Mouse (Mus musculus): ENCODE results near the gene Izumo1r. TPM values are rescaled to one million over a fixed set of nuclear protein-coding genes. Genes with fewer than 3 reads are reported as not detected.

The Izumo1r gene
- polyA plus RNA-seq, 1 experiment from 2014 or later, result not detected

- H3K4me1 ChIP-seq (ENCODE audit: control insufficient read depth, insufficient read depth, low read length), result no peaks in the 10 kb centered on the region; the same call in 1 of the 2 replicates
Measured at GRCm38 (mm10) chr9:14846428-14846827, 57.3 kb downstream of the Izumo1r start.

GRCm38 (mm10) chr9:14843901-14844300 lies 59.8 kb downstream of the Izumo1r start:
- no peak overlapping the region for H3K4me2 ChIP-seq (ENCODE audit: low read length)
- H3K27ac ChIP-seq (ENCODE audit: low read length), result no peak overlapping the region
- H3K9ac ChIP-seq (ENCODE audit: low read depth, low read length), result no peak overlapping the region
- no peaks in the 10 kb centered on the region; the same call in 1 of the 2 replicates for H3K4me1 ChIP-seq (ENCODE audit: control insufficient read depth, insufficient read depth, low read length)
- no peak overlapping the region for H3K4me3 ChIP-seq (ENCODE audit: low read depth, low read length)
- WGBS, result 97% methylated on average over 3 of the region's 3 CpGs
- no peaks in the 10 kb centered on the region for H3K9me3 ChIP-seq (replicated peaks; ENCODE audit: control insufficient read depth, low read length, poor library complexity, severe bottlenecking)
- no peaks in the 10 kb centered on the region for H3K36me3 ChIP-seq (ENCODE audit: control insufficient read depth, insufficient read depth, low read length)
- ATAC-seq, result no peak
- no peaks in the 10 kb centered on the region for H3K27me3 ChIP-seq (ENCODE audit: control insufficient read depth, insufficient read depth, low read depth, low read length)

More at GRCm38 (mm10) chr9:14846428-14846827, 57.3 kb downstream of the Izumo1r start:
- no peak overlapping the region for H3K4me2 ChIP-seq (ENCODE audit: low read length)
- 51% methylated on average over 5 of the region's 5 CpGs for WGBS
- ATAC-seq, result no peak
- no peak overlapping the region for H3K4me3 ChIP-seq (ENCODE audit: low read depth, low read length)
- H3K9ac ChIP-seq (ENCODE audit: low read depth, low read length), result no peak overlapping the region
- no peaks in the 10 kb centered on the region for H3K36me3 ChIP-seq (ENCODE audit: control insufficient read depth, insufficient read depth, low read length)
- no peaks in the 10 kb centered on the region for H3K27me3 ChIP-seq (ENCODE audit: control insufficient read depth, insufficient read depth, low read depth, low read length)
- no peaks in the 10 kb centered on the region for H3K9me3 ChIP-seq (replicated peaks; ENCODE audit: control insufficient read depth, low read length, poor library complexity, severe bottlenecking)
- no peak overlapping the region for H3K27ac ChIP-seq (ENCODE audit: low read length)

- H3K4me2 ChIP-seq (ENCODE audit: low read length), result no peak overlapping the region
- no peak overlapping the region for H3K4me3 ChIP-seq (ENCODE audit: low read depth, low read length)
- no peaks in the 10 kb centered on the region for H3K36me3 ChIP-seq (ENCODE audit: control insufficient read depth, insufficient read depth, low read length)
- H3K9me3 ChIP-seq (replicated peaks; ENCODE audit: control insufficient read depth, low read length, poor library complexity, severe bottlenecking), result no peaks in the 10 kb centered on the region
- H3K27ac ChIP-seq (ENCODE audit: low read length), result no peak overlapping the region
- no peak overlapping the region for H3K9ac ChIP-seq (ENCODE audit: low read depth, low read length)
- ATAC-seq, result no peak
- 93% methylated on average over 6 of the region's 6 CpGs for WGBS
- no peaks in the 10 kb centered on the region for H3K27me3 ChIP-seq (ENCODE audit: control insufficient read depth, insufficient read depth, low read depth, low read length)
- no peaks in the 10 kb centered on the region; the same call in 1 of the 2 replicates for H3K4me1 ChIP-seq (ENCODE audit: control insufficient read depth, insufficient read depth, low read length)
Measured at GRCm38 (mm10) chr9:14843311-14843857, 60.4 kb downstream of the Izumo1r start.

- Histone ChIP-seq H3K9ac (ENCODE audit: low read depth, low read length) (no peak overlapping the region), H3K27ac (ENCODE audit: low read length) (no peak overlapping the region), H3K9me3 (replicated peaks; ENCODE audit: control insufficient read depth, low read length, poor library complexity, severe bottlenecking) (no peaks in the 10 kb centered on the region), H3K4me2 (ENCODE audit: low read length) (no peak overlapping the region), H3K4me3 (ENCODE audit: low read depth, low read length) (no peak overlapping the region), H3K36me3 (ENCODE audit: control insufficient read depth, insufficient read depth, low read length) (no peaks in the 10 kb centered on the region), H3K4me1 (ENCODE audit: control insufficient read depth, insufficient read depth, low read length) (no peaks in the 10 kb centered on the region; the same call in 1 of the 2 replicates), H3K27me3 (ENCODE audit: control insufficient read depth, insufficient read depth, low read depth, low read length) (no peaks in the 10 kb centered on the region)
- 77% methylated on average over 10 of the region's 10 CpGs for WGBS
- ATAC-seq, result no peak
Measured at GRCm38 (mm10) chr9:14841878-14842761, 61.6 kb downstream of the Izumo1r start.

- WGBS, result 80% methylated on average over 5 of the region's 5 CpGs
- ATAC-seq, result no peak
Measured at GRCm38 (mm10) chr9:14839970-14840369, 63.8 kb downstream of the Izumo1r start.

GRCm38 (mm10) chr9:14839527-14839926 lies 64.2 kb downstream of the Izumo1r start:
- H3K4me3 ChIP-seq (ENCODE audit: low read depth, low read length), result no peak overlapping the region
- H3K4me2 ChIP-seq (ENCODE audit: low read length), result no peak overlapping the region
- H3K36me3 ChIP-seq (ENCODE audit: control insufficient read depth, insufficient read depth, low read length), result no peaks in the 10 kb centered on the region; the same call in 1 of the 2 replicates
- no peaks in the 10 kb centered on the region; the same call in 1 of the 2 replicates for H3K4me1 ChIP-seq (ENCODE audit: control insufficient read depth, insufficient read depth, low read length)
- WGBS, result 46% methylated on average over 7 of the region's 7 CpGs
- peak; percentile 54; the same call in 1 of the 2 replicates for ATAC-seq
- no peak overlapping the region for H3K27ac ChIP-seq (ENCODE audit: low read length)
- no peaks in the 10 kb centered on the region for H3K27me3 ChIP-seq (ENCODE audit: control insufficient read depth, insufficient read depth, low read depth, low read length)
- H3K9ac ChIP-seq (ENCODE audit: low read depth, low read length), result no peak overlapping the region
- no peaks in the 10 kb centered on the region for H3K9me3 ChIP-seq (replicated peaks; ENCODE audit: control insufficient read depth, low read length, poor library complexity, severe bottlenecking)

More at GRCm38 (mm10) chr9:14839970-14840369, 63.8 kb downstream of the Izumo1r start:
- no peaks in the 10 kb centered on the region; the same call in 1 of the 2 replicates for H3K4me1 ChIP-seq (ENCODE audit: control insufficient read depth, insufficient read depth, low read length)
- no peak overlapping the region for H3K4me3 ChIP-seq (ENCODE audit: low read depth, low read length)
- H3K9me3 ChIP-seq (replicated peaks; ENCODE audit: control insufficient read depth, low read length, poor library complexity, severe bottlenecking), result no peaks in the 10 kb centered on the region
- no peak overlapping the region for H3K27ac ChIP-seq (ENCODE audit: low read length)
- no peak overlapping the region for H3K9ac ChIP-seq (ENCODE audit: low read depth, low read length)
- no peaks in the 10 kb centered on the region for H3K36me3 ChIP-seq (ENCODE audit: control insufficient read depth, insufficient read depth, low read length)
- no peaks in the 10 kb centered on the region for H3K27me3 ChIP-seq (ENCODE audit: control insufficient read depth, insufficient read depth, low read depth, low read length)
- no peak overlapping the region for H3K4me2 ChIP-seq (ENCODE audit: low read length)

Other genes starting within 250 kb of the Izumo1r start
- 0.30 and 0.34 TPM in 2 replicates for gene Piwil4, start 163.2 kb downstream of the Izumo1r start, polyA plus RNA-seq (2015; fragmentation: Nextera tagmentation; extraction: Ambion mirVana)
- gene Fut4, start 151.6 kb downstream of the Izumo1r start, polyA plus RNA-seq (2015; fragmentation: Nextera tagmentation; extraction: Ambion mirVana), result 1.7 and 2.0 TPM in 2 replicates
- gene 1700012B09Rik, start 132.9 kb downstream of the Izumo1r start, polyA plus RNA-seq (2015; fragmentation: Nextera tagmentation; extraction: Ambion mirVana), result 3.6 and 4.5 TPM in 2 replicates
- gene Mre11a, start 119.3 kb downstream of the Izumo1r start, polyA plus RNA-seq (2015; fragmentation: Nextera tagmentation; extraction: Ambion mirVana), result 10.5 and 13.1 TPM in 2 replicates
- gene Ankrd49, start 119.1 kb downstream of the Izumo1r start, polyA plus RNA-seq (2015; fragmentation: Nextera tagmentation; extraction: Ambion mirVana), result 27.9 and 30.9 TPM in 2 replicates
- gene Gpr83, start 43.7 kb downstream of the Izumo1r start, polyA plus RNA-seq (2015; fragmentation: Nextera tagmentation; extraction: Ambion mirVana), result 4.1 and 4.2 TPM in 2 replicates
- gene Panx1, start 141.5 kb upstream of the Izumo1r start, polyA plus RNA-seq (2015; fragmentation: Nextera tagmentation; extraction: Ambion mirVana), result 165 and 168 TPM in 2 replicates
- 0.06 TPM in 1 of 2 replicates, not detected in the other for gene Hephl1, start 208.2 kb upstream of the Izumo1r start, polyA plus RNA-seq (2015; fragmentation: Nextera tagmentation; extraction: Ambion mirVana)